Mouse (Mus musculus) embryonic facial prominence, embryonic 15.5 days (tissue): ENCODE results near the gene Kdsr. TPM values are rescaled to one million over a fixed set of nuclear protein-coding genes. Genes with fewer than 3 reads are reported as not detected.

Experiments used
- ATAC-seq: fragments of 200-750 bp; cut with Nextera tagmentation; 2 replicates; pipeline ENCODE4 v1.8.0; 2017; ENCODE audit warnings: low read depth, moderate TSS enrichment; ENCODE audit not compliant: insufficient number of reproducible peaks, low FRiP score, low TSS enrichment
- H3K27ac ChIP-seq: fragments of 300-500 bp; sonication (generic); replicated peaks from 2 replicates; pipeline ENCODE4 v1.5.1; 2015; ENCODE audit warnings: mild to moderate bottlenecking, inconsistent platforms
- H3K27me3 ChIP-seq: fragments of 300-500 bp; sonication (generic); 2 replicates; pipeline ENCODE4 v1.6.1; 2015; ENCODE audit warnings: inconsistent platforms
- H3K36me3 ChIP-seq: fragments of 300-500 bp; sonication (generic); 2 replicates; pipeline ENCODE4 v1.6.1; 2015; ENCODE audit warnings: mild to moderate bottlenecking, inconsistent platforms
- H3K4me1 ChIP-seq: fragments of 300-500 bp; sonication (generic); 2 replicates; pipeline ENCODE4 v1.6.1; 2015; ENCODE audit warnings: inconsistent platforms
- H3K4me2 ChIP-seq: fragments of 300-500 bp; sonication (generic); replicated peaks from 2 replicates; pipeline ENCODE4 v1.6.1; 2015; ENCODE audit warnings: mild to moderate bottlenecking, inconsistent platforms
- H3K4me3 ChIP-seq: fragments of 300-500 bp; sonication (generic); replicated peaks from 2 replicates; pipeline ENCODE4 v1.5.1; 2015; ENCODE audit warnings: mild to moderate bottlenecking, inconsistent platforms
- H3K9ac ChIP-seq: fragments of 300-500 bp; sonication (generic); 2 replicates; pipeline ENCODE4 v1.6.1; 2015; ENCODE audit warnings: inconsistent platforms
- H3K9me3 ChIP-seq: fragments of 300-500 bp; sonication (generic); replicated peaks from 2 replicates; pipeline ENCODE4 v1.6.1; 2016; ENCODE audit warnings: inconsistent platforms
- WGBS: fragments of 180-500 bp; shearing (Covaris S2); methylation state at CpG from one replicate; pipeline ENCODE4 v1.1.7; 2015; 5-methylcytosine and 5-hydroxymethylcytosine counted together
- polyA plus RNA-seq: library from polyadenylated mRNA; unstranded; fragments of >200 nt; fragmentation: Nextera tagmentation; extraction: Ambion mirVana; gene quantifications from 2 replicates; pipeline ENCODE4 v1.2.1, GENCODE M21; 2015

Gene Kdsr
- polyA plus RNA-seq, 1 experiment from 2014 or later, result 18.1 TPM

GRCm38 (mm10) chr1:106712330-106712729 is 47.2 kb downstream of the Kdsr start:
- Histone ChIP-seq H3K27me3 (no peaks in the 10 kb centered on the region), H3K4me3 (peak overlapping the region; percentile 76), H3K9me3 (no peaks in the 10 kb centered on the region), H3K36me3 (no peaks in the 10 kb centered on the region), H3K27ac (no peak overlapping the region), H3K9ac (peak overlapping the region; percentile 74; the same call in 1 of the 2 replicates), H3K4me2 (peak overlapping the region; percentile 92), H3K4me1 (peaks cover 19% of the 10 kb centered on the region; the same call in 1 of the 2 replicates)
- WGBS, result 8% methylated on average over 22 of the region's 22 CpGs
- no peak for ATAC-seq

GRCm38 (mm10) chr1:106711356-106712125 is 48.0 kb downstream of the Kdsr start:
- Histone ChIP-seq H3K27me3 (no peaks in the 10 kb centered on the region), H3K9me3 (no peaks in the 10 kb centered on the region), H3K4me1 (peaks cover 19% of the 10 kb centered on the region; the same call in 1 of the 2 replicates), H3K4me3 (peak overlapping the region; percentile 76), H3K9ac (no peak overlapping the region), H3K36me3 (no peaks in the 10 kb centered on the region), H3K27ac (no peak overlapping the region), H3K4me2 (peak overlapping the region; percentile 92)
- ATAC-seq, result no peak
- 51% methylated on average over 12 of the region's 12 CpGs for WGBS

GRCm38 (mm10) chr1:106710202-106710601 is 49.3 kb downstream of the Kdsr start:
- H3K9ac ChIP-seq, result no peak overlapping the region
- H3K4me1 ChIP-seq, result peaks cover 19% of the 10 kb centered on the region; the same call in 1 of the 2 replicates
- WGBS, result 83% methylated on average over 7 of the region's 7 CpGs
- H3K4me3 ChIP-seq, result no peak overlapping the region
- no peaks in the 10 kb centered on the region for H3K36me3 ChIP-seq
- H3K27ac ChIP-seq, result no peak overlapping the region
- no peaks in the 10 kb centered on the region for H3K27me3 ChIP-seq
- ATAC-seq, result no peak
- H3K4me2 ChIP-seq, result 0 out of 2 replicates have a peak overlapping the region, but pooled peaks have one; percentile 12
- no peaks in the 10 kb centered on the region for H3K9me3 ChIP-seq

GRCm38 (mm10) chr1:106707036-106707880 is 52.3 kb downstream of the Kdsr start:
- H3K4me1 ChIP-seq, result 0 out of 2 replicates have a peak, but pooled peaks cover 9% of the 10 kb centered on the region

GRCm38 (mm10) chr1:106703183-106703582 is 56.3 kb downstream of the Kdsr start:
- H3K4me1 ChIP-seq, result no peaks in the 10 kb centered on the region
- WGBS, result 55% methylated on average over 3 of the region's 3 CpGs
- H3K27me3 ChIP-seq, result no peaks in the 10 kb centered on the region
- no peak overlapping the region for H3K4me2 ChIP-seq
- H3K9ac ChIP-seq, result no peak overlapping the region
- no peaks in the 10 kb centered on the region for H3K36me3 ChIP-seq
- ATAC-seq, result no peak
- no peak overlapping the region for H3K4me3 ChIP-seq
- H3K27ac ChIP-seq, result no peak overlapping the region
- H3K9me3 ChIP-seq, result no peaks in the 10 kb centered on the region

More at GRCm38 (mm10) chr1:106707036-106707880, 52.3 kb downstream of the Kdsr start:
- Histone ChIP-seq H3K9me3 (no peaks in the 10 kb centered on the region), H3K4me2 (no peak overlapping the region), H3K27me3 (no peaks in the 10 kb centered on the region), H3K4me3 (no peak overlapping the region), H3K27ac (no peak overlapping the region), H3K36me3 (no peaks in the 10 kb centered on the region), H3K9ac (no peak overlapping the region)
- no peak for ATAC-seq
- 71% methylated on average over 6 of the region's 6 CpGs for WGBS

GRCm38 (mm10) chr1:106702471-106703175 is 56.9 kb downstream of the Kdsr start:
- Histone ChIP-seq H3K4me2 (no peak overlapping the region), H3K27me3 (no peaks in the 10 kb centered on the region), H3K36me3 (no peaks in the 10 kb centered on the region), H3K9me3 (no peaks in the 10 kb centered on the region), H3K27ac (no peak overlapping the region), H3K4me3 (no peak overlapping the region), H3K4me1 (no peaks in the 10 kb centered on the region), H3K9ac (no peak overlapping the region)
- ATAC-seq, result no peak
- 62% methylated on average over 4 of the region's 4 CpGs for WGBS

- Histone ChIP-seq H3K4me2 (no peak overlapping the region), H3K9ac (no peak overlapping the region), H3K36me3 (no peaks in the 10 kb centered on the region), H3K27ac (no peak overlapping the region), H3K4me1 (no peaks in the 10 kb centered on the region), H3K4me3 (no peak overlapping the region), H3K9me3 (no peaks in the 10 kb centered on the region), H3K27me3 (no peaks in the 10 kb centered on the region)
- 83% methylated on average over 9 of the region's 9 CpGs for WGBS
- ATAC-seq, result no peak
These were observed 58.9 kb downstream of the Kdsr start for GRCm38 (mm10) chr1:106700520-106701114.

- WGBS, result 82% methylated on average over 5 of the region's 5 CpGs
These were observed 63.1 kb downstream of the Kdsr start for GRCm38 (mm10) chr1:106696472-106696871.

GRCm38 (mm10) chr1:106695649-106696048 is 63.9 kb downstream of the Kdsr start:
- H3K4me1 ChIP-seq, result no peaks in the 10 kb centered on the region
- H3K4me2 ChIP-seq, result no peak overlapping the region
- no peak for ATAC-seq
- H3K27me3 ChIP-seq, result no peaks in the 10 kb centered on the region
- no peak overlapping the region for H3K9ac ChIP-seq
- 78% methylated on average over 4 of the region's 4 CpGs for WGBS
- H3K27ac ChIP-seq, result no peak overlapping the region
- no peak overlapping the region for H3K4me3 ChIP-seq
- no peaks in the 10 kb centered on the region for H3K36me3 ChIP-seq
- H3K9me3 ChIP-seq, result no peaks in the 10 kb centered on the region

More at GRCm38 (mm10) chr1:106696472-106696871, 63.1 kb downstream of the Kdsr start:
- no peak overlapping the region for H3K4me2 ChIP-seq
- H3K4me3 ChIP-seq, result no peak overlapping the region
- no peak overlapping the region for H3K27ac ChIP-seq
- no peaks in the 10 kb centered on the region for H3K36me3 ChIP-seq
- H3K9ac ChIP-seq, result no peak overlapping the region
- no peaks in the 10 kb centered on the region for H3K9me3 ChIP-seq
- ATAC-seq, result no peak
- no peaks in the 10 kb centered on the region for H3K4me1 ChIP-seq
- no peaks in the 10 kb centered on the region for H3K27me3 ChIP-seq

GRCm38 (mm10) chr1:106694316-106694715 is 65.2 kb downstream of the Kdsr start:
- no peak overlapping the region for H3K27ac ChIP-seq
- H3K9ac ChIP-seq, result no peak overlapping the region
- no peaks in the 10 kb centered on the region for H3K4me1 ChIP-seq
- H3K4me3 ChIP-seq, result no peak overlapping the region
- WGBS, result 91% methylated on average over 6 of the region's 6 CpGs
- no peaks in the 10 kb centered on the region for H3K27me3 ChIP-seq
- no peak overlapping the region for H3K4me2 ChIP-seq
- H3K36me3 ChIP-seq, result no peaks in the 10 kb centered on the region
- no peak for ATAC-seq
- no peaks in the 10 kb centered on the region for H3K9me3 ChIP-seq
